Mouse (Mus musculus) natural killer cell, adult 2 months (primary cell): ENCODE results near the gene Rbsn.

Experiments used
- DNase-seq, 2 experiments: peaks; one replicate each; pipeline ENCODE4 v3.0.0; 2022; ENCODE audit warnings: low spot score in 2 of 2

Rbsn gene

DNA sequence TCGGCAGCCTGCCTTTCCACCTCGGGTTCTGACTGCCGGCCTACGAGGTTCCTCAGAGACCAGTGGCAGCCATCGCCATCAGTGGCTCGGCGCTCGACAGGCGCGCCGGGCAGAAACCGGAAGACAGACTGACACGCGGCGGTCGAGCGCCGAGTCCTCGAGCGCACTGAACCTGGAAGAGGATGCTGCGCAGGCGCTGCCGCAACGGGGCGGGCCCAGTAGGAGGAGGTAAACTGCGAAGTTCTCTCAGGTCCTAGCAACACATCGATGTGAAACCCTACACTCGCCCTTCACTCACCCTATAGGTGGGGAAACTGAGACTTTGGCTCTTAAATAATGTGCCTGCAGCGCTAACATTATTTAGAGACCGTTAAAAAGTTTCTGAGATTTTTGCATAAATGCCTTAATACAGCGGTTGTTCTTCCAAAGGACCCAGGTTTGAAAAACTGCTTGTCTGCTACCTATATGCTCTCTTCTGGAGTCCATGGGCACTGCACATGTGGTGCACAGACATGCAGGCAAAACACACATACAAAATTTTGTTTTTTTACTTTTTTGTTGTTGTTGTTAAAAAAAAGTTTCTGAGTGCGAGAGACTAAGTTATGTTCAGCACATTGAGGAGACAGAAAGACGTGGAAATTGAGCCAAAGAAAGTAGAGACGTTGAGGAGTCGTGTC is at the start of gene Rbsn:
Gene Rbsn, minus strand, starts transcription at position 153 of the 677 bp plus-strand sequence.
- DNase-seq: peak; percentile 83 to 89

DNA sequence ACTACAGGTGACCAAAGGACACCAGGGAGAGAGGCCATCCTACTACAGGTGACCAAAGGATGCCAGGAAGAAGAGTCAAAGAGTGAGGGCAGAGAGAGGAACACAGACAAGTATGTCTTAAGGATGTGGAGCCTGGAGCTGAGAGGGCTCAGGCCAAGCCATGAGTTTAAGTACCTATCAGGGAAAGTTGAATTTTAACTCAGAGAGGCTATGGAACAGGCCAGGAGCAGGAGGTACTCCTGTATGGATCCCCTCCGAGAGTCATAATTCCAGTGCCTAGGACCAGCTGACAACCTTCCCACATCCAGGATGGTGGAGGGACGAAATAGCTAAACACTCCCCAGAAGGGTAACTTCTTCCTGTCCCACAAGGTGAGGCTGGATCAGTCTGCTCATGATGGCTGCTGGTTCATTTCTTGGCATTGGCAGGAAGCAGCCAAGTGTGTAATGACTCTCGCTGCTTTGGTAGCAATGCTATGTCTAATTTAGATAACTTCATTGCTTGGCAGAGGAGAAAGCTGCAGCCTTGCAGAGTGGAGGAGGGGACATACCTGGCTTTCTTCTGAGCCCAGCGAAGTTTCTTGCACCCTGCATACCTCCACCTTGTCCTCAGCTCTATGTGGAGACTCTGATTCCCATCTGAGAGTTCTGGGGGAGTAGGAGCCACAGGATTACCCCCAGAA is 46.6 kb upstream of the Rbsn start:
- DNase-seq: no peak

DNA sequence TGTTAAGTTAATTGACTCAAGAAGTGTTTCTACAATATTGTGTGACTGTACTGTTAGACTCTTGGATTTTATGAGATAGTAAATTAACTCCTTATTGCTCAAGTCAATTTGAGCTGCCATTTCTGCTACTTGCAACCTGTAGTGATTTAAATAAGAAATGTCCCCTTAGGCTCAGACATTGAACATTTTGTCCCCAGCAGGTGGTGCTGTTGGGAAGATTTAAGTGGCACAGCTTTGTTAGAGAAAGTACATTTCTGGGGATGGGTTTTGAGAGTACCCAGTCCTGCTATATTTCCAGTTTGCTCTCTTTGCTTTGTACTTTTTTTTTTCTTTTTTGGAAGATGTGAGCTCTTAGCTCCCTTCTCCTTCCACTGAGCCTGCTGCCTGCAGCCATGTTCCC is 40.6 kb upstream of the Rbsn start:
- DNase-seq: no peak

DNA sequence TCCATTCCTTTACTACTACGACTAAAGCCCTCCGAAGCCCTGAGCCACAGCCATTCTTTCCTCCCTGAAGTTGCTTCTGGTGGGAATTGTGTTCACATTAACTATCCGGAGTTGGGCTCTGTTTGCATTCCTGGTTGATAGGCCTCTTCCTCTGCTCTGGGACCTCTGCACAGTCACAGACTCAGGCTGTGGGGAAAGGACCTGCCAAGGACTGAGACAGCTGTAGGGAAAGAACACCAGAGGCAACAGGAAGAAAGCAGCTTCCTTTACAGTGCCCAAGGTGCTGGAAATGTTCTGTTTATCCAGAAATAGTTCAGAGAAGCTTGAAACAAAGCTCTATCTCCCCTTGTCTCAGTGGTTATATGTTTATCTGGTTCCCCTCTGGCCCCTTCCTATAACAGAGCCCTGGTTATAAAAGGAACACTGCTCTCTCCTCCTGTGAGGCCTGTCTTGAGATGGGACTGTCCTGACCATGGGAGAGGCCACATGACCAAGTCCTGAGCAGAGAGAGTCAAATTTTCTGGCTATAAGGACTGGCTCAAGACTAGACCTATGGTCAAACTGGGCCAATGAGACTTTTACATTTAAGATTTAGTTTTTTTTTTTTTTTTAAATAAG is 38.6 kb upstream of the Rbsn start:
- no peak for DNase-seq

DNA sequence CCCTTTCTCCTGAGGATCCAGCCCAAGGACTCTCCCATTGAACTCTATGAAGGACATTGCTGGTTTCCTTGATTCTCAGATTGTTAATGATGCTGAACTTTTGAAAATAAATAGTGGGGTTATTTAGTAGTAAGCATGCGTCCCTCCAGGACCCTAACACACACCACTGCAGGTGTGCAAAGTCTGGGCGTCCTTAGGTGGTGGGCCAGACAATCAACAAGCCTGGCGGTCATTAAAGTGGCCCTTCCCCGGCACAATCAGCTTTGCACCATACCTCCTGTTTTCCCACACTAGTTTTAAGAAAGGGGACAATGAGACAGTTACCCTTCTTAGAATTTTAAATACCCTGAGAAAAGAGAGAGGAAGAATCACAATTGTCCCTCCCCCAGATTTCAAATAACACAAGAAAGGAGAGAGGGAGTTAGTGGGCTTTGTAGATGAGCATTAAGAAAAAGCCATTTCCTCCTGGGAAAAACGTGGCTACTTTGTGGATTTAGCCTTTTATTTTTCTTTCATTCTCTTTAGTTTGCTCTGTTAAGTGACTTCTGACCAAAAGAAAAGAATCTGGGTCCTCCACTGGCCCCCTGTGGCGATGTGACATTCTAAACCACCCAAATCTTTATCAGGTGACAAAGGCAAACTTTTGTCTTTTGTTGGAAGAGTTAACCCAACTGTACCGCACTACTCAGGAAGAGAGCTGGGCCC is 32.6 kb upstream of the Rbsn start:
- DNase-seq: no peak

DNA sequence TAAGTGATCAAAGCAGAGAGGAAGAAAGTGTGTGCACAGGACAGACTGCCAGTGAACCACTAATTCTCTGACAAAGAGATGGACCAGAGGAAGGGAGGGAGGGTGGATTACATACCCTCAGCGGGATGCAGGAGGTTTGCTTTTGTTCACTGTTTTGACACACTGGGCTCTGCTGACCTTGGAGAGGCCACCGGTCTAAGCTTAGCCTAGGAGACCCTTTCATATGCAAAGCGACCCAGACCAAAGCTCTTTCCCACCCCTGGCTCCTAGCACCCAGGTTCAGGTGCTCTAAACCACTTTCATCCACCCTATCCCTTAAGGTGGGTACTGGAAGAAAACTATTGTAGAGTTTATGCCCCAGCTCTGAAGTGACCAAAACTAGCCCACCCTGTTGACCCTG is 31.6 kb upstream of the Rbsn start:
- no peak for DNase-seq

DNA sequence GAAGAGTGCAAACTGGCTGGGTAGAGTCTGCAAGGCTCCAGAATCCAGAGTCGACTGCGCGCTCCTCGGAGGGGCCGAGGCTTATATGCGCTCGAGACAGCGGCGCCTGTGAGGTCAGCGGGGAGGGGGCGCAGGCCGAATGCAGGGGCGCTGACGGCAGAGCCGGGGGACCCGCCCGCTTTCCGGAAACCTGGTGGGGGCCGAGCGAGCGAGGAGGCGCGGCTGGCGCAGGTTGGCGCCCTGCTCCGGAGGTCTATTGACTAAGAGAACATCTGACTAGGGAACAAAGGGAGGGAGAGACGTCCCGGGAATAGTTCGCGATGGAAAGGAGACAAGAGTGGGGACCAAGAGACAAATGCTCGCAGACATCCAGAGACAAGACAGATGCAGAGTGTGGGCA is 29.9 kb upstream of the Rbsn start, which contains the start of gene Trh:
Gene Trh, minus strand, starts transcription at position 60 of the 400 bp plus-strand sequence.
- no peak for DNase-seq

DNA sequence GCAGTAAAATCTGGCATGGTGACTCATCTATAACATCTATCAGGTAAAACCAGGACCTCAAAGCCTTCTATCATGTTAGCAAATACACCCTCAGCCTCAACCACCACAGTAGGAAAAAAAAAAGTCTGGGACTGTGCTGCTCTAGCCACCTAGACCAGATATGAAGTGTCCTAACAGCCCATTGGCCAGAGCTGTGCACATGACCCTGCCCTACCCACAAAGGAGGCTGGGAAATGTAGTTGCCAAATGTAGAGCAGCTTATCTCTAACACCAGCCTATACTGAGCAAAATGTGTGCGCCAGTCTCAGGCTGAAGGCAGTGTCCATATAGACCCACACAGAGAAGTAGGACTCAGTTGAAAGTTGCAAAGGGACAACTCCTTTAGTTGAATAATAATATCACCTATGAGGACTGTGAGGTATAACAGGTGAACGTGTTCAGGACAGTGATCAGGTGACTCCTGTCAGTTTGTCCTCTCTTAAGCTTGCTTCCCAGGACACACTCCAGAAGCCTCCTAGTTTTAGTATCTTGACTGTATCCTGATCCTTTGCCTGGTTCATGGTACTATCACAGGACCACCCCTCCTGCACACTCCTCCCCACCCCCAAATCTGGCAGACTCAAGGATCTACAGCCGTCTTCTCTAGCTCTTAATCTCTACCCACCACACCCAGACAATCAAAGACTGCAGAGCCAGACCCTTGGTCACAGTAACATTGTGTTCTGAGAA is 26.6 kb upstream of the Rbsn start:
- DNase-seq: peak; percentile 10 to 35

DNA sequence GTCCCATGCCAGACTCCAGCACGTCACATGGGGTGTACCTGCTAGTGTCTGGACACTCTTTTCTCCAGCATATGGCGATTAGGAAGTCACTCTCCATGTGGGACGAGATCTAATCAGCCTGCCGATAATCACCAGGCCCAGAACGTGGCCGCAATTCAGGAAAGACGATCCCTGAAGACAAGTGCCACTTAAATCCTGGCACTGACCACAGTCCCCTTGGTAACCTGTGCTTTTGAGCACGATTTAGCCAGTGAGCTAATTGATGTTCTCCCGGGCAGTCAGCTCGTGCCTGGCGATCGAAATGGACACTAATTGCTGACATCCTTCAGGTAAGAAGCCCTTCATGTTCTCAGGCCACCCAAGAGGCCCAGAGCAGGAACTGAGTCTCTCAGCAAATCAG is 20.3 kb upstream of the Rbsn start:
- DNase-seq: no peak

DNA sequence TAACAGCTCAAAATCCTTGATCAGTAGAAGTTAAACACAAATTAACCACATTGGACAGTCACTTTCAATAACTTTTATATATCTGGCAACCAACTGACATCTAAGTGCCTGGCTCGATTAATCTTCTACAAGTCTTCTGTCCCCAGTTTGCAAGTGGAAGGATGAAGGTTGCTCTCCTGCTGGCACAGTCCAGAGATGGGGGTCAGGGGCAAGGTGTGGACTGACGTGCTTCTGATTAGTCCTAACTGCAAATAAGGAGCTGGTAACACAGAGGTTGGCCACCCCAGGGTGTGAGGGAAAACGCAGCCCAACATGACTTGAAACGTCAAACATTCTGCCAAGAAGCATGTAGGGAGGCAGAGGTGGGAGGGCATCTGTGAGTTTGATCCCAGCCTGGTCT is 17.0 kb upstream of the Rbsn start:
- no peak for DNase-seq

DNA sequence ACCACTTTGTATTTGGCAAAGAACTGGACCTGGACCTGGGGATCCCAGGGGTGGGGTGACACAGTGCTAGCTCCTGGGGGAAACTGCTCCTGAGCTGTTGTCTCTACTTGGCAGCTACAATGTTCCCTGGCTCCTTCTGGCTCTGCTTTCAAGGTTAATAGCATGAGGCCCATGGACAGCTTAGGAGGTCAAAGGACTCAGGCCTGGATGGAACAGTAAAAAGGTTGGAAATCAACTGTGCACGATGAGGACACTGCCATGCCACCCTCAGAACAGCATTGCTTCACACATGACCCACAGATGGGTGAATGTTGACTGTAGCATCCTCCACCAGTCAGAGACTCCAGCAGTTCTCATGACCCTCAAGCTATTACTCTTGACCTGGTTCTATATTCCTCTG is 16.6 kb upstream of the Rbsn start:
- no peak for DNase-seq

DNA sequence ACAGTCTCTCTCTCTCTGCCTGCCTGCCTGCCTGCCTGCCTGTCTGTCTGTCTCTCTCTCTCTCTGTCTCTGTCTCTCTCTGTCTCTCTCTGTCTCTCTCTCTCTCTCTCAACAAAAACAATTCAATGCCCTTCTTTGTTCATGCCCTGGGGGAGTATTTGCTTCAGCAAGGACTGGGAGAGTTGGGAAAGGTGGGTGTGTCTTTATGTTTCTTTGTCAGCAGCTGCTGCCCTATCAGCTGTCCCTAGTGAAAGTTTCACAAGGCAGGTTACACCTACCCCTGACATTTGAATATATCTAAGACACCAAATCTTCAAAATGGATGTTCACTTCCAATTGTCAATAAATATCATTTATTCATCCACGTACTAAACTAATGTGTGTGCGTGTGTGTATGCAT is 14.9 kb upstream of the Rbsn start:
- DNase-seq: no peak

DNA sequence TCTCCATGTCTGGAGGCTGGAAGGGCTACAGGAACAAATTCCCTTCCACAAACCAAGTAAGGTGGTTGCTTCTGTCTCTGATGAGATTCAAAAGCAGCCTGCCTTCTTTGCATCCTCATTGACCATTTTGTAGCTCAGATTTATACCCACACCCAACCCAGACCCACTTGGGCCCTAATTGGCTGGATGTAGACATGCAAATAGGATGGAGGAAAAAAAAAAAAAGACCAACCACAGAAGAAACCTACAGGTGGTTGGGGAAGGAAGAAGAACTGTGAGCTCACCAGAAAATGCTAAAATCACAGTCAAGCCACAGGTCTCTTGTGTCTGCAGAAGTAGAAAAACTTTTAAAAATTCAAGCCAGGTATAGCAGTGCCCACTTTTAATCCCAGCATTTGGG is 14.4 kb upstream of the Rbsn start:
- DNase-seq: no peak

DNA sequence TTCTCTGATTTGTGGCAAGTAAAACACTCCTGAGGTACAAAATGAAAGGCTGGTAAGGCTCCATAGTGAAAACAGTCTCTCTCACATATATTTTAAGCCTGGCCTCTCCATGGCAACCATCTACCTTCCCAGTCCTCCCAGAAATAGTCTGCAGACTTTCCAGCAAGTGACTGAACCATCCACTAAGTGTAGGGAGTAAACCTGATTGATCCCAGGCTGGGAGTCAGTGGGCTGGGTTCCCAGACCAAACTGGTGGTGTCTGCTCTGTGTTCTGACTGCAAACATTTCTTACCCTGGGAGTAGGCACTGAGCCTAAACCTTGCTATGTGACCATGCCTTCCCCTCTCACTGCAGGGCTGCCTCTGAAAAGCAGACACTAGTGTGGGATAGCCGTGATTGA is 10.3 kb upstream of the Rbsn start:
- no peak for DNase-seq

DNA sequence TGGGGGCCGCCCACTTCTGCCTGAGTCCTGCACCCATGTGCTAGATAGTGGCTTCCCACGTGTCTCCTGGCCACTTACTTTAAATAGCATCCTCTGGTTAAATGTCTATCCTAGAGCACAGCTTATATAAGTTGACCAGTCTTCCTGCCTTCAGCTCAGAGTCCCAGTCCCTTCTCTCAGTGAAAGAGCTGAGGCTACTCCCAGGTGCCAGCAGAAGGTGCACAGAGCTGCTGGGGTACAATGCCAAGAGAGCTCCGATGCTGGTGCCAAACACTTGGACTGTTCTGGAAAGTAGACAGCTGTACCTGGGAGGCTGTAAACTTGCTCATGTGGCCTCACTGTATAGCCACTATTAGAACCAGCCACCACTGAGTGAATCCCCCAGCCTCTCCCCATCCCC is 7.3 kb upstream of the Rbsn start:
- DNase-seq: no peak

DNA sequence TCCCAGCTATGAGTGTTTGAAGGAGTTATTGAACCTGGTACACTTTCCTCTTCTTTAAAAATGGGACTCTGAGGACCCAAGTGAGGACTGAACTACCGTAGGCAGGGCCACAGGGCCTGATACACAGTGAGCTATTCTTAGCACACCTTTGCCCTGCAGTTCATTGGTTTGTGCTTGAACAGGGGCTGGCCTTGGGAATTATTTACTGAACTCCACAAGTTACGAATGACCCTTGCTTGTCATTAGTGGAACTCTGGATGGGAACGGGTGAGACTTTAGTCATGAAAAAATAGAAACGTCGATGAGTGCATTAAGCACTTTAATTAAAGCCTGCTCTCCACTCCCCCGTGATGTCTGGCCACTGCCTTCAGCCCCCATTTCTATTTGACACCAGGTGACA is 6.9 kb upstream of the Rbsn start:
- DNase-seq: no peak

DNA sequence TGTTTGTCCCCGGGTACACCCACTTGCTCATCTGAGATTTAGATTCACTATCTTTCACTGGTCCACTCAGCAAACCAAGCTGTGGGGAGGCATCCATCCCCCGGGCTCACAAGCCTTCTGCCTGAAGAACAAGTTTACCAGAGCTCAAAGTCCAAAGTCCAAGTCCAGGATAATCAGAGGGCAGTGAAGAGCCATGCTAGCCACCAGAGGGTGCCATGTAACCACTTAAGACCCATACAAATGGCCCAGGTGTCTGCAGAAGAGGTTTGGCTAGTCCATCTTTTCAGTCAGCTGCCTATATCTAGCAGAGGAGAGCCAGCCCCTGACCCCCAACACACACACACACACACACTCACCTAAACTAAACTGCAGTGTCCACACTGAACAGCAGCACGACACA is 4.7 kb upstream of the Rbsn start:
- DNase-seq: peak in 1 of 2 experiments; percentile 15

DNA sequence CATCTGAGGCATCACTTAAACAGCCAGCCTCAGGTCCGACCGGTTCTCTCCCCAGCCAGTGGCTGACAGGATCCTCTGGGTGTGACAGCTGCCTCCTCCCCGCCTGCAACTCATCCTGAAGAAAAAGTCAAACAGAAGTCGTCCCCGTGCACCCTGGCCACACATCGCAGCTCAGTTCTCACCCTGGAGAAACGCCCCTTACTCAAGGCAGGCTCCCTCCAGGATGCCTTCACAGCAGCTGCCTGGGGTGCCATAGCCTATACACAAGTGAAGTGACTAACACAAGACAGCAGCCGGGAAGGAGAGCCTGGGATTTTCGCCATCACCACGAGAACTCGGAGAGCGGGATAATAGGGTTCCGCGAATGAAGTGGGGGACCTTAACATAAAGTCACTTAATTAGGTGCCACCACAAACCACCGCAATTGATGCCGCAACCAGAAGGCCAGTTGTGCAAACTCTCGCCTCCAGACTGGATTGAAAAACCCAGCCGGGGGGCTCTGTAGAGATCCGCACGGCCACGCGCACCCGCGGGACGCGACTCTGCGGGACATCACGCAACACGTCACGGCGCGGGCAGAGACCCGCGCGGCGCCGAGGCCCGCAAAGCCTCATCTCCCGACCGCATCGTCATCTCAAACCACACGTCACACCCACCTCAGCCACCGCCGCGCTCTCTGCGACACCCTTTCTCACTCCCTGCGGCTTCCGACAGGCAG is 511 bp downstream of the Rbsn start:
- peak in 1 of 2 experiments; percentile 6 for DNase-seq

DNA sequence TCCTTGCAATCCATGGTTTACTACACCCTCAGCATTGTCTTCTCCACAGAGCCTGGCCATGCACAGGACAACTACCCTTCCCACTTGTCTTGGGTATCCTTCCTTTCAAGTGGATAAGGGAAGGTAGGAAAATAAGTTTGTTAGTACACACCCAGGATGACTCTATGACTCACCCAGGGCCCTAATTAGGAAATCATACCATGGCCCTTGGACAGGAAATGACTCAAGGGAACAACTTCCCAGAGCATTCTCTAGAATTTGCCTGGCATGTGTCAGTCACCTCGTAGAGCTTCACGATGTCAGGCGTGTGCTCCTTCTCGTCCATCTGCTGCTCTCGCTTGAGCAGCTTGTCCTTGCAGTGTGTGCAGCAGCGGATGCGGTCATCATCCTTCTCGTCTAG is 15.3 kb downstream of the Rbsn start:
- no peak for DNase-seq

DNA sequence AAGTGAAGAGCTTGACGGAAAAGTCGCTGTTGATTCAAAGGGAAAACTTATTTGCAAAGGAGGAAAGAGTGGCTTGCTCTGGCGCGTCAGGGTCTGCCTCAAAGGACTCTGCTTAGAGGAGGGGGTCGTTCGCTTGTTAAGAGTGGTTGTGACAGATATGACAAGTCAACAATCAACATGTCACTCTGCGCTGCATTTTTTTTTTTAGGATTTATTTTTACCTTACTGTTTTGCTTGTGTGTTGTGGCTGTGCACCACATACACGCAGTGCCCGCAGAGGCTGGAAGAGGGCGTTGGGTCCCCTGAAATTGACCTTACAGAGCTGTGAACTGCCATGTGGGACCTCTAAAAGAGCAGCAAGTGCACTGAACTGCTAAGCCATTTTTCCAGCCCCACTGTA is 30.5 kb downstream of the Rbsn start:
- DNase-seq: peak in 1 of 2 experiments; percentile 7

DNA sequence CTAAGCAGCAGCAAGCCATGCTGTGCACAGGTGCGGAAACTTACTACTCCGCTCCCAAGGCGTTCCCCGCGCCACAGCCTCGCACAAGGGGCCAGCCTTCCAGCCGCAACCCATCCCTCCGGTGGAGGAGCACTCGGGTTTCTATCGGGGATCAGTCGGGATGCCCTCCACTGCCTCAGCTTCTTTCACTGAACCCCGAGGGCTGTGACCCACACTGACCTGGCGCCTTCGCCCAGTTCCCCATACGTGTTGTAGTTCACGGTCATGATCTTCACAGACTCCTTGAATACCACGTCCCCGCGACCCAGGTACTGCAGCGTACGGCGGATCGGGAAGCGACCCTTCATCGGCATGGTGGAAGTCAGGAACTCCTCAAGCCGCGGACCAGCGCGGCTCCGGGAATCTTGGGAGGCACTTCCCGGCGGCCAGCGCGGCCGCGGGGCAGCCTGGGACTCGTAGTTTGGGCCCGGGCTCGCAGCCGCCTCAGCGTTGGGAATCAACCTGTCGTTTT is 31.0 kb downstream of the Rbsn start, which contains the start of gene Mrps25:
Gene Mrps25, minus strand, starts transcription at position 413 of the 511 bp plus-strand sequence.
- DNase-seq: peak in 1 of 2 experiments; percentile 8
